Mouse (Mus musculus) gastrocnemius, adult 8-10 months (tissue): ENCODE data around the gene Prdm1. TPM values are rescaled to one million over a fixed set of nuclear protein-coding genes. Genes with fewer than 3 reads are reported as not detected.

Source experiments
- DNase-seq, 2 experiments: peaks; one replicate each; pipeline ENCODE4 v3.0.0; 2022; ENCODE audit warnings: low spot score in 2 of 2
- total RNA-seq, 4 experiments: library from RNA; stranded (reverse); gene quantifications; 2 replicates each; pipeline ENCODE4 v1.2.4; 2022

The Prdm1 gene
- total RNA-seq, result under 1 TPM; 0.31 to 0.73 (median 0.40) TPM

DNA sequence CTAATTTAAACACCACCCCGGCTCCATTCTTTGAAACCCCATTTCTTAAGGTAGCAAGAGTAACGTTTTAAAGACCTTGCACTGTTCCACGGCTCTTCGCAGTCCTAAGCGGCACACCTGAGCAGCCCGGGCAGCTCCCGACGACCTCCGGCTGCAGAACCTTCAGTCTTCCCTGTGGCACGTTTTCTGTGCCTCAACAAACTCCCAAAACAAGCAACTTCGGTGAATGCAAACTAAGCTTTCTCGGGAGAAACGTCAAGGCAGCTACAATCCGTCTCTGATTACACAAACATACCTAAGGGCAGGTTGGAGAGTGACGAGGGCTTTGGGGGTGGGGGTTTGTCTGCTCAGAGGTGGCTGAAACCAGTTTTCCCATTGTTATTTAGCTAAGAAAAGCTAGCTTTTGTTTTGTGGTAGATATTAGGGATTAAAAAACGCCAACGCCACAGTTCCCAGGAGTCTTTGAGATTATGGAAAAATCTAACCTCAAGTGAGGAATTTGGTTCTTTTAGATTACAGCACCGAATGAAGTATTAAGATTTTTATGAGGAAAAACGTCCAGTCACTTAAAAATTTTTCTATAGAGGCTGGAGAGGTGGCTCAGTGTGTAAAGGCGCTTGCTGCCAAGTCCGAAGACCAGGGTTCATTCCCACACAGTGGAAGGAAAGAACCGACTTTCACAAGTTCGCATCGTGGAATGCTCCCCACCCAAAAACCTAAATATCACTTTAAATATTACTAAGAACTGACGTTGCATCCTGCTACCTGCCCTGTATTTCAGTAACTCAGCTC, at the start of gene Prdm1:
Gene Prdm1 (minus strand): TSS at position 211 of the 792 bp plus-strand sequence.
- DNase-seq, result no peak

DNA sequence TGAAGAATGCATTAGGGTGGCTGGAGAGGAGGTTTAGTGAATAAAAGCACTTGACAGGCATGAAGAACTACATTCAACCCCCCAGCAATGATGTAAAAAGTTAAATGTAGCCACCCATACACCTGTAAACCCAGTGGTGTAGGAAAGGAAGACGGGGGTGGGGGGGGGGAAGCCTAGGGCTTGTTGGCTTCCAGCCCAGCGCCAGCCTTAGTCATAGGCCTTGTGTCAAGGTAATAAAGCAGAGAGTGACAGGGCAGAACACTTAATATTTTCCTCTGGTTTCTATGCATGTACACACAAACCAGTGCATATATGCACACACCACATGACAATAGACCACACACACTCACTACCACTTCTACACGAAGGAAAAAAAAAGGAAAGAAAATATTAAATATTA, 37.7 kb upstream of the Prdm1 start:
- DNase-seq, result no peak

DNA sequence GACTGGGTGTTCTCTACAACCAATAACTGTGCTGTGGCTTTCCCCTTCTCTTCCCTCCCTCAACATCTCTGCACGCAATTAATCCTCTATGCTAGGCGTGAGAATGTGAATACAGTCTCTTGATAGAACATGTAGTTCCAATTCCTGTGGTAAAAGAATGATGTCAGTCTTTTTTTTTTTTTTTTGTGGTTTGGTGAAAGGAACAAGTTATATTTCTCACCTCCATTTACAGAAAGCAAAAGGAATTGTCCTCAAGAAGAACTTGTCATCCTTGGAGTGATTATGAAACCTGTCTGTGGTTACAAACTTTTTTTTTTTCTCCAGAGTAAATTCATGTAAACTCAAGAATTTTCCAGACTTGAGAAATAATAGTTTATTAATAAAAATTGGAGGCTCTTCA, 36.8 kb upstream of the Prdm1 start:
- no peak for DNase-seq

DNA sequence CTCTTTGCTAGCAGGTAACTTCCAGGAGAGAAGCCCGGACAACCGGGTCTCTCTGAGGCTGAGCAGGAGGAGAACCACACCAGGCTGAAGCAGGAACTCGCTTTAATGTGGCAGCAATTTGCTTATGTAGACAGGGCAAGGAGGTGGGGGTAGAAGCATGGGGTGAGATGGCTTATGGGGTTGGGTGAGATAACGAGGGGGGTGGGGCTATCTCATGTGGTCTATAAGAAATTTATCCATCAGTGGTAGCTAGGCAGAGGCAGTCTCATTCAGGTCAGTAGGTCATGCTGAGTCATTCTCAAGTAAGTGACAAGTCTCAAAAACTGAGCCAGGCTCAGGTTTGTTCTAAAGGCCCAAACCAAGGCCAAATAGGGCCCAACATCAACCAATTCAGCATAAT, 28.5 kb upstream of the Prdm1 start:
- DNase-seq, result no peak

DNA sequence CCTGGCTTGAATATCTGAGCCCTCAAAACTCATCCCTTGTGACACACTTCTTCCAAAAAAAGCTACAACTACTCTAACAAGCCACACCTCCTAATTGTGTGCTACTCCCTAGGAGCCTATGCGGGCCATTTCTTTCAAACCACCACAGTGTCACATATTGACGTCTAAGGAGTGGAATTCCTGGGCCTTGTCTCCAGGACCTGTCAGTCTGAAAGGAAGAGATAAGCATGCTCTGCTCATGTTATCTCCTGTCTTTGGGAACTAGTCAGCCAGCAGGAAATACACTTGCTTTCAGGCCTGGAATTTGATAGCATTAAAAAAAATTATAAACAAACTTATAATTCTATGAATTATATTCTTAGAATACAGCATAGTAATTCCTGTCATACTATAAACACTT, 27.0 kb upstream of the Prdm1 start:
- DNase-seq, result no peak

DNA sequence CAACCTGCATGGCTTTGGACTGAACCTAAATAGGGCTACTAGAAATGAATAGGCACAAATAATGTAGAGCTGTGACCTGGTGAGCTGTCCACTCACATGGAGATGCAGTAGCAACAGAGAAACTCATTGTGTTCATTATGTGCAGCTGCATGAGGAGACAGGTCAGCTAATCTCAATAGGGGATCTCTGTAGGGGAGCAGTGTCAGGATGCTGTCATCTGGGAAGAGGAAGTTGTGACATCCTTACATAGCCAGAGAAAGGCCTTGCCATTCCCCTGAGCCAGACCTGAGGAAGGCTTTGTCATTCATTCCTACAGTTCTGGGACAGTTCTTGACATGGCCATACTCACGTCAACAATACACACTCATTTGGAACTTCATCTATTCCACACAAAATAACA, 25.3 kb upstream of the Prdm1 start:
- no peak for DNase-seq

DNA sequence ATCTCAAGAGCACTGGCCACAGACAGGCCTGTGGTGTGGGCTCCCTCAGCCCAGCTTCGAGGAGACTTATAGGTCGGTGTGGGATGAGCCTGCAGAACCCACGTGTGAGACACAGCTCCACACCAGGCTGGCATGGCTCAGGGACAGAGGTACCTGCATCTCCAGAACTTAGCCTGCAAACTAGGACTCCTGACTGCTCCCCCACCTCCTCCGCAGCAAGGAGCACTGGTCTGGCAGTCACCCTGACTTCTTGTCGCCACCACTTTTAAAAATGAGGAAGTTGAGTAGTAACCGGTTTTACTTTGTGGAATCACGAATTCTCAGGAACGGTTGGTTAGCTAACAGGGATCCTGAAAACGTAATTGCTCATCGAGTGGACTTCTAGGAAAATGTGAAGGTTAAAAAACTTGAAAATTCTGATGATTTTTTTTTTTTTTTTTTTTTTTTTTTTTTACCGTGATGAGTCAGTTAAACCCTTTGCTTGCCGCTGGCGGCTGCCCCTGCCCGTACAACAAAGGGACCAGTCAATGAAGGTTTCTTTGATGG, 10.8 kb upstream of the Prdm1 start:
- DNase-seq, result no peak

DNA sequence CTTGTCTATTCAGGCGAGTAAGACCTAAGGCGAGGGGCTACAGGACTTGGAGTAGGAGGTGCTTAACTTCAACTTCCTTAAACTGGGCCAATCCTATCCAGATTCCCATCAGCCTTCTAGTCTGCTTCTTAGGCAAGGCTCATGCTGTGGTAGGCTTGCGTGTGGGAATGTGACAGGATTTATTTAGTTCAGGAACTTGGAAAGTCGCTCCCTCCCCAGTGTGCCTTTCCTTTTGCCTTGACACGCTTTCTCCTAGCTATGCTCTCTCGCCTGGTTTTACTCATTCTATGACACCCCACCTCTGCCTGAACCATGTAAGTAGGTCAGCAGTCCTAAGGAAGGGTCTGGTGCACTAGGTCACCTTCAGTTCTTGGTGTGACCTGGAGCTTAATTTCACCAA, 9.8 kb upstream of the Prdm1 start:
- no peak for DNase-seq

DNA sequence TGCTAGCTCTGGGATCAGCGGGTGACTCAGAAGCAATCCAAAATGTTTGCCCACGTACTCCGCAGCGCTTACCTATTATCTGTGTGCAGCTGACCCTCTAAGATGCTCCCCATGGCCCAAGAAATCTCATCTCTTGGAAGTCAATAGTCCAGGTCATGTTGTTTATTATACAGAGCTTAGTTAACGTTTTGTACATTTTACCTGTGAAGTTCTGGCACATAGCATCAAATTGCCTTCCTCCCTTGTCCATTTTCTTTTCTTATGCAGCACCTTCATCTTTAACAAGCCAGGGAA, 1.7 kb upstream of the Prdm1 start:
- no peak for DNase-seq

DNA sequence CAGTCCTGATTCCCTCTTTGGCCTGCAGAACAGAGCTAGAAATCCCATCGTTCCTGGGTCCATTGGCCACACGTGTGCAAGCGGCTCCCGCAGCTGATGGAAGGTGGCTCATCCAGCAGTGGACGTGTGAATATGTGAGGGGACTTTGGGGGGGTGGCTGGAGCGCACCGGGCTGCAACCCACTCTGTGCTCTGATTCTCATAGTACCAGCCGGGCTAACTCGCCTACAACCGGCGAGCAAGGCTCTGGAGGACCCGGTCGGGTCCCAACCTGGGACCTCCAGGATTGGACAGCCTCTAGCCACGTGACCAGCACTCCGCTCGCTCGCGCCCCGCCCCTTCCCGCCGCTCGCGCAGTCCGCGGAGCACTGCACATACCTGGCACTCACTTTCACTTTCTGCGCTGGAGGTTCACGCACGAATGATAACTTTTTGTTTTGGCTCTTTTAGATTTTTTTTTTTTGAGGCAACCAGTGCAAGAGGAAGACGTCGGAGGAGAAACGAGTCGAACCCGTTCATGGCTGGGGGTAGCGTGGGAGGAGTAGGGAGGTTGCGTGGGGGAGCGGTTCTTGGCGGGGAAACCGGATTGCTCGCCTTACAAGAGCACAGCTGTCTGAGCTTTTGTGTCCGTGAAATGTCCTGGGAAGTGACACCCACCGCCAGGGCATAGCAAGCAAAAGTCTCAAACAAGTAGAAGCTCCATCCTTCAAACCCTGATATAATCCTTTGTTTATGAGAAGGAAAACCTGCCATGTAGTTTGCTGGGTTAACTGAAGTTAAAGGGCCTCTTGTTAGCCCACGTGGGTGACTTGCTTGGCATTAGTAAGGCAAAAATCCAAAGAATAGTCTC, 1.1 kb upstream of the Prdm1 start:
- DNase-seq, result peak; percentile 51 to 64

DNA sequence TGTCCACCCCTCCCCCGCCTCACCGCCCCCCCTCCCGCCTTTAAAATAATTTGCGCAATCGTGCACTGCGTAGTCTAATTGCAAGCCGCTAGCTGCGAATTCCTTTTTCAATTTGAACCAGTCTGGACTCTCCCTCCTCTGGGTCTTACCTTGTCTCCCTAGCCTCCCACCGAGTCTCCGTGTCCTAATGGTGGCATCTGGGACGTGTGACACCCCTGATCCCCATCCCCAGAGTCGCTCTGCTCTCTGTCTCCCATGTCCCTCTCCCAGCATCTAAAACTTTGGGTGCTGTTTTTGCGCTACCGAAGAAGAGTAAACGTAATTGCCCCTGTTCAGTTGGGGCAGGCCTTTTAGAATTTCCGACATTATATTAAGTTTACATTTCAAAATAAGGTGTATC, 650 bp downstream of the Prdm1 start:
- DNase-seq, result no peak

DNA sequence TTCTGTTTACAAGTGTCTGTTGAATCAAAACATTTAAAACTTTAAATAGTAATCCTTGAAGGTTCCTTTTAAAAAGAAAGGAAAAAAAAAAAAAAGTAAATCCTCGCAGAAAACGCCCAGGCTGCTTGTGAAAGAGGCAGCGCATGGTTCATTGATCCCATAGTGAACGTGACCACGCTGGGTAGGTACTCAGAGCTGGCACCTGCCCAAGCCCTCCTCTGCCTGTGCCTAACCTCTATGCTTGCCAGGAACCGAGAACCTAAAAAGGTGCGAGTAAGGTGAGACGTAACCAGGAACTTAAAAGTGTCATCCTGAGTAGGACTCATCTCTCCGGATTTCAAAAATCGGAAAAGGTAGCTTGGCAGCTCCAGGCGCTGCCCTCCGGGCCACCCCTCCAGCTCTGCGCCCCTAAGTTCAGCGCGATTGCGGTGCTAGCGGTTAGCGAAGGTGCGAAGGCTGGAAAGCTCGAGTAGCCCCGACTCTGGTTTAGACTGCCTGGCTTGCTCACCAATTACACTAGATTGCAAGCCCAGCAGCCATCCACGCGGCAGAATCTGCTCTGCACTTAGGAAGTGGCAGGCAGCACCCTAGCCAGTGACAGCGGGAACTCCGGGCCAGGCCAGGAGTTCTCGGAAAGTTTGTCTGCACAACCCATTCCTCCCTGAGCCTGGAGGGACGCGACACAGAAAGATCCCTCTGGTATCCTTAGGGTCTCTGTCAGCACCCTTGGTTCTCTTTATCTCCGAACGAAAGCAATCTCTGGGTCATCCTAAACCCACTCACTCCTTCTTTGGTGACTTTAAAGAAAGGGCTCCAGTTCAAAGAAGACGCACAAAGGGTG, 1.3 kb downstream of the Prdm1 start:
- no peak for DNase-seq

DNA sequence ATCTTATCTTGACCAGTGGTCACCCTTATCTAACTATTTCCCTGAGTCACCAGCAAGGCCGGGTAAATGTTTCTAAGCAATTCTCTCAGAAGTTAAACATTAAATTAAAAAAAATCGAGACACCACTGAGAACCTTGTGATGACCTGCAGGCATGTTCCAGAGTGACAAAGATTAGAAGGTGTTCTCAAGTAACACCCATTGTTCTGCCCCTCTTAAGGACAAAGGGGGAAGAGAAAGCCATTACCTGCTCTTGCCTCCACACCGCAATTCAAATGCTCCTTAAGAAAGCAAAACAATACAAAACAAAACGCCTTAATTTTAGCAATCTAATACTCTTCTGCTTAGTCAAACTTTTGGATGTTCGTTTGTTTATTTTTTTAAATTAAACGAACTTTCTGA, 8.1 kb downstream of the Prdm1 start:
- DNase-seq, result no peak

DNA sequence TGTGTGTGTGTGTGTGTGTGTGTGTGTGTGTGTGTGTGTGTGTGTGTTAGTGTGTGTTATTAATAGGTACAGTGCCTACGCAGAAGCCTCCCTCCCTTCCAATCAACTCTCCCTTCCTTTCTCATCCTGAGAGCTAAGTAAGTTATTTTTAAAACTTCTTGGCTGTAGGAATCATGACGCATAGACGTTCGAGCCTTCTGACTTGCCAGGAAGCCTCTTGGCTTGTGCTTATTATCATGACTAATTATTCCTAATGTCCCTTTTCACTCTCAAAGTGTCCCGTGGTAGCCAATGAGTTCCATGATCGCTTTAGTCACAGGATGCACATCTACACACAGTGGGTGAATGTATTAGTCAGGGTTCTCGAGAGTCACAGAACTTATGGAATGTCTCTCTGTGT, 9.7 kb downstream of the Prdm1 start:
- DNase-seq, result no peak

DNA sequence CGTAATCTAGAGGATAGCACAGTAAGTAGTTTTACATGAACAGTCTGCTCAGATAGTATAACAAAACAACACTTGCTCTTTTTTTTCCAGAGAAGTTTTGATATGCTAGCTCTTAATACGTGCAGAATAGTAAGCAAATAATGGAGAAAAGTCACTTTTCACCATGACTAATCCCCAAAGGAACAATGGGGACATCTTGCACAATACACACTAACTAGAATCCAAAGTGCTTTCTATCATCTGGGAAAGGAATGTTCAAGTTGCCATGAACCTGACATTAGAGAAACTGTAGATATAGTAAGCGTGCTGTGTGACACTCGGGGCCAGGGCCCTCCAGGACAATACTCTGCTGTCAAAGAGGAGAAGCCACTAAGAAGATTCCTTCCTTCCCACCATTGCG, 15.2 kb downstream of the Prdm1 start:
- DNase-seq, result no peak

DNA sequence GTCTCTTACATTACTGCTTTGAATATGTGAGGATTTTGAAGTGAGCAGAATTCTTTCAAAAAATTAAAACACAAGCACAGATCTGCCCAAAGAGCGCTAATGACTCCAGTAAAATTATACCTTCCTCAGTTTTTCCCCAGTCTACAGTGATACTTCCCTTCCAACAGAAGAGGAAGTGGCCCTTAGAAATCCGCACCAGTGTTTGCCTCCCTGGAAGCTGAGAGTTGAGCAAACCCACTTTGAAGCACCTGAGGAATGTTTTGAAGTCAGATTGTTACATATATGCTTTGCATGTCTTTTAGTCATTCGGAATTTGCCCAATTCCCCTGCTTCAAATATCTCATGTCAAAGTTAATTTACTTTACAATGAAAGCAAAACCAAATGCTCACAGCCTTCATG, 17.3 kb downstream of the Prdm1 start:
- DNase-seq, result no peak

DNA sequence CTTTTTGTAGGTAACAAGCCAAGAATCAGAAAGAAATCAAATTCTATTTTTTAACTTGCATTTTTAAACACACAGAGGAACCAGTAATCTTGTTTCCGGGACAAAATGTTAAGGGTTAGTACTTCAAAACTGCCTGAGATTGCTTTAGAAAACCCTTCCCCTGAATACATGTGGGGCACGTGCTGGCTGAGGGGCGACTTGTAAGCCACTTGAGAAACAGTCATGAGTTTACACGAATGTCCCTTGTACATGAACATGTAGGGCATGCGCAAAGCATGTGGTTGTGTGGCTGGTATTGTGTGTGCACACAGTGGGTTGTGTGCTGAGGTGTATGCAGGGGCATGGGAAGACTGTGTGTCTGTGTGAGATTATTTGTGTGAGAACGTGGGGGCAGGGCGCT, 19.7 kb downstream of the Prdm1 start:
- DNase-seq, result no peak

DNA sequence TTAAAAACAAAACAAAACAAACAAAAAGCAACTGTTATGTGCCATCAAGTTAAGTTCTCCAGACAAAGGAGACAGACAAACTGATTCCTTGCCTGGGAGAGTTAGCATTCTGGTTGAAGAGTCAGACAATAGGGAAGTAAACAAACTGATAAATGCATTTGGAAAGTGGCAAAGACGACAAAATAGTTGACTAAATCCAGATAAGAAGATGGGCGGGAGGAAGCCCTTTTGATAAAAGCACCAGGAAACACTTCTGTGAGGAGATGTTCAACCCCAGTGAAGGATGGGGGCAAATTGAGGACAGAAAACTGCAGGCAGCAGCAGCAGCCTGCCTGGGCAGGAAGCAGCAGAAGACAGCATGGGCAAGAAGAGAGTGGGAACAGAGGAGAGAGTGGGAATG, 20.3 kb downstream of the Prdm1 start:
- no peak for DNase-seq

DNA sequence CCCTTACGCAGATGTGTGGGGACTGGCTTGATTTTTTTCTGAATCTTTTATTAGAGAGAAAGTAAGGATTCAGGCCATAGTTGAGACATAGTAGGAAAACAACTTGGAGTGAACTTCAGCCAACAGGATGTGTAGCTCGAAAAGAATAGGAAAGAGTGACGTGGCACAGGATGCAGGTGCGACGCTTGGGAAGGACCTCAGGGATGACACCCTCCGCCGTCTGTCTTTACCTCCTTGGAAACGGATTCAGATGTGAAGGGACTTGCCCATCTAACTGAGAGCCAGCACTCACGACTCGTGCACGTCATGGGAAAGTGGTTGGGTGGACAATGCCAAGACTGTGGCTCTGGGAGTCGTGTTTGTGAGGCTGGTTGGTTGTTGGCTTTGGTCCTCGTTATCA, 25.4 kb downstream of the Prdm1 start:
- no peak for DNase-seq

DNA sequence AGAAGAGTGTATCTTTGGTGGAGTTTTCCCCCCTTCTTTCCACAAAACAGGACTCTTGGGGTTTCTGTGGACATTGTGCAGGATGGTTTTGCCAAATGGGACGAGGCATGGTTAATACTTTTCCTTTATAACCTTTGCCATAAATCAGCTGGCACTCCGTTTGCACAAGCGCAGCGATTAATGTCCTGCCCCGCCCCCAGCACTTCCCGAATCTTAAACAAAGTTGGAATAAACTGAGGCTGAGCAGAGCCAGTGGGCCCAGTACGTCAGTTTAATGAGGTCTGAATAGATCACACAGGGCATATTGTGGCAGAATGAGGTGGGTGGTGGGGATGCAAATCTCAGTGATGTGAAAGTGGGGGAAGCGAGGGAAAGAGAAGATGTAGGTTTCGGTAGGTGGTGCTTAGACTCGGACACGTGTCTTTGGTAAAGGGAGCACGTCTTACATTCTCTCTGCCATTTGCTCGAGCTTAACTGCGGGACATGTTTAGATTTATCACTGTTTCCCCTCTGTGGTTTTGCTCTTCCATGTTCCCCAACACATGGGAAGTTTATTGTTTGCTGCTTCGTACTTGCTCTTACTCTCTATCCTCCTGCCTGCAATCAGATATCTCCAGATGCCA, 28.3 kb downstream of the Prdm1 start:
- DNase-seq, result no peak

DNA sequence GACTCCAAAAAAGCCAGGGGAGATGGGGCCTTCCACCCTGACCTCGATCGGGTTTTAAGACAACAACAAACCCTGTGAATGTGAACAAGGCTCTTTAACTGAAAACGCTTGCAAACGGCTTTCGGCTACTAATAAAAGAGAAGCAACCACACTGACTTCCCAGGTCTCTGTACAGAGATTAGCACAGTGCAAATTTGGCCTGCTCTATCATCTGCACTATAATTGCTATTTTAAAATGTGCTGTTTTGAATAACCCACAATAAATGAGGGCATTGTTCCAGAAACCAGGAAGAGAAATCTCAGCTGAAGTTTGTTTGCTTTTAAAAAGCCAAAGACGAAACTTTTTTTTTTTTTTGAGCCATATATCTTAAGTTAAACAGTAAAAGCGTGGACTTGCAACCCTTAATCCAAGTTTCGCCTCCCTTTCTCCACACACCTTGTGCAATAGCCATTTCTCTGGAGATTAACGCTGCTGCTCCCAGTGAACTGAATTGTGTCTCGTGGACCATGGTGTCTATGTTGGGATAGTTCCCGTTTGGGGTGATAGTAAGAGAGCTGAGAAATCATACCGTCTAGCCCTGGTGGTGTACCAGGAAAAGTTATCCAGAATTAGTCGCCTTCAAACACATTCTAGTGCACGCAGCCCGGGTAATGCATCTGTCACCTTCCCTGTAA, 34.3 kb downstream of the Prdm1 start:
- no peak for DNase-seq
